Mouse (Mus musculus): ENCODE measurements around the gene Gse1. TPM values are rescaled to one million over a fixed set of nuclear protein-coding genes. Genes with fewer than 3 reads are reported as not detected.

Gse1 gene
- polyA plus RNA-seq, 1 experiment from 2014 or later = 22.2 TPM

DNA sequence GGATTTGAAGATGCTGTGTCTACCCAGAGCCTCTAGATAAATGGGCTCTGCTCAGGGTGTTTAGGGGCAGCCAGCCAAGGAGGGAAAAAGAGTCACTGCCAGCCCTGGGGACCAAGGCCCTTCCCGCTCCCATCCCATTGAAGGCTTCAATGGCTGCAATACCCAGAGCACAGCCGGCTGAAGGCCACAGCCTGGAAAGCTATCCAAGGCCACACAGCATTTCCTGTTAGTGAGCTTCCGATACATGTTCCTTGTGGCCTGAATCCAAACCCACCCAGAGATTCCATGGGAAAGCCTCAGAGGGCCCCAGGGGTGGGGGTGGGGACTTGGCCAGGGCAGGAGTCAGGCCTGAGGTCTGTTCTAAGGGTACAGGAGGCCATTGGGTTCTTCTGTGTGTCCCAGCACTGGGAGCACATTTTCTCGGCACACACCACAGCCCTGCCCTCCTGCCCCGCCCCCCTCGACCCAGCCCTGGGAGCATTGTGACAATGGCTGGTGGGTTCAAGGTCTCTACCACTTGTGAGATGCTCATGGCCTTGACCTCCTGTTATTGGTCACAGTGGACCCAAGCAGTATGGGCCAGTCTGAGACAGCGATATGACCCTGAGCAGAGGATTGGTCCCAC lies 23.4 kb upstream of the Gse1 start:
- DNase-seq (ENCODE audit: low spot score) (no peak), ATAC-seq (replicated peaks; ENCODE audit: low FRiP score) (no peak)
- H3K9me3 ChIP-seq (ENCODE audit: control insufficient read depth, low read length) = no peaks in the 10 kb centered on the region; the same call in 1 of the 2 replicates
- H3K4me1 ChIP-seq (replicated peaks; ENCODE audit: control insufficient read depth, insufficient read depth, low read length) = no peaks in the 10 kb centered on the region
- no peaks in the 10 kb centered on the region for H3K36me3 ChIP-seq (ENCODE audit: control insufficient read depth, insufficient read depth, low read length)
- no peaks in the 10 kb centered on the region for H3K27me3 ChIP-seq (ENCODE audit: control insufficient read depth, insufficient read depth, low read length)
- H3K27ac ChIP-seq (ENCODE audit: low read depth, low read length) = no peak overlapping the region
- 76% methylated on average over 7 of the region's 7 CpGs for WGBS
- no peak overlapping the region for H3K4me2 ChIP-seq (ENCODE audit: low read depth, low read length, severe bottlenecking)
- no peak overlapping the region for H3K9ac ChIP-seq (ENCODE audit: low read length)
- H3K4me3 ChIP-seq (ENCODE audit: low read depth, low read length) = no peak overlapping the region

DNA sequence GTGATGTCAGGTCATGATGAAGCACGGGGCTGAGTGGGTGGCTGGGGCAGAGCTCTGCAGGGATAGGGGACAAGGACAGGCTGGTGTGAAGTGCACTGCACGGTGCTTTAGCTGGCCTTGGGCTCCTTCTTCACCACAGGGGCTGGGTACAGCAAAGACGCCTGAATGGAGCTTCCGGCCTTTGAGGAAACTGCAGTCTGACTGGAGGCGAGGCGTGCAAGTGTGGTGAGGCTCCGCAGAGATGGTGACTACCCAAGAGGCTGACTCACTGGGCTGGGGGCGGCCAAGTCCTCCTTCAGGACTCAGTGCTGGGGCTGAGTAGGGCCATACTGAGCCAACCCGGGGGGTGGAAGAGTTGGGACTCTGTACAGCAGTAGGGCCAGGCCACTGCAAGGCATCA lies 22.3 kb upstream of the Gse1 start:
- ATAC-seq (replicated peaks; ENCODE audit: low FRiP score) (no peak), DNase-seq (ENCODE audit: low spot score) (no peak)
- H3K4me2 ChIP-seq (ENCODE audit: low read depth, low read length, severe bottlenecking) = no peak overlapping the region
- 86% methylated on average over 9 of the region's 9 CpGs for WGBS
- H3K9me3 ChIP-seq (ENCODE audit: control insufficient read depth, low read length) = no peaks in the 10 kb centered on the region
- peaks cover 3% of the 10 kb centered on the region for H3K4me1 ChIP-seq (replicated peaks; ENCODE audit: control insufficient read depth, insufficient read depth, low read length)
- H3K4me3 ChIP-seq (ENCODE audit: low read depth, low read length) = no peak overlapping the region
- no peak overlapping the region for H3K9ac ChIP-seq (ENCODE audit: low read length)
- no peaks in the 10 kb centered on the region for H3K36me3 ChIP-seq (ENCODE audit: control insufficient read depth, insufficient read depth, low read length)
- no peaks in the 10 kb centered on the region for H3K27me3 ChIP-seq (ENCODE audit: control insufficient read depth, insufficient read depth, low read length)
- H3K27ac ChIP-seq (ENCODE audit: low read depth, low read length) = no peak overlapping the region

DNA sequence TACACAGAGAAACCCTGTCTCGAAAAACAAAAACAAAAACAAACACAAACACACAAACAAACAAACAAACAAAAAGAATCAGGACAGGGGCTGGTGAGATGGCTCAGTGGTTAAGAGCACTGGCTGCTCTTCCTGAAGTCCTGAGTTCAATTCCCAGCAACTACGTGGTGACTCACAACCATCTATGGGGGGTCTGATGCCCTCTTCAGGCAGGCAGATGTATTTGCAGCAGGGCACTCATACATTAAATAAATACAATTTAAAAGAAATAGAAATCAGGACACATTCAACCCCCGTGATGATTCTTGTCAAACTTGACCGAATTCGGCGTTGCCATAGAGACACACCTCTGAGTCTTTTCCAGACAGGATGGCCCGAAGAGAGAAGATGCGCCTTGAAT lies 20.9 kb upstream of the Gse1 start:
- 88% methylated on average over 8 of the region's 8 CpGs for WGBS
- Histone ChIP-seq H3K27ac (ENCODE audit: low read depth, low read length) (no peak overlapping the region), H3K9me3 (ENCODE audit: control insufficient read depth, low read length) (no peaks in the 10 kb centered on the region), H3K9ac (ENCODE audit: low read length) (no peak overlapping the region), H3K36me3 (ENCODE audit: control insufficient read depth, insufficient read depth, low read length) (no peaks in the 10 kb centered on the region), H3K4me3 (ENCODE audit: low read depth, low read length) (no peak overlapping the region), H3K27me3 (ENCODE audit: control insufficient read depth, insufficient read depth, low read length) (no peaks in the 10 kb centered on the region), H3K4me2 (ENCODE audit: low read depth, low read length, severe bottlenecking) (no peak overlapping the region), H3K4me1 (replicated peaks; ENCODE audit: control insufficient read depth, insufficient read depth, low read length) (peaks cover 10% of the 10 kb centered on the region)
- ATAC-seq (replicated peaks; ENCODE audit: low FRiP score) (no peak), DNase-seq (ENCODE audit: low spot score) (no peak)

DNA sequence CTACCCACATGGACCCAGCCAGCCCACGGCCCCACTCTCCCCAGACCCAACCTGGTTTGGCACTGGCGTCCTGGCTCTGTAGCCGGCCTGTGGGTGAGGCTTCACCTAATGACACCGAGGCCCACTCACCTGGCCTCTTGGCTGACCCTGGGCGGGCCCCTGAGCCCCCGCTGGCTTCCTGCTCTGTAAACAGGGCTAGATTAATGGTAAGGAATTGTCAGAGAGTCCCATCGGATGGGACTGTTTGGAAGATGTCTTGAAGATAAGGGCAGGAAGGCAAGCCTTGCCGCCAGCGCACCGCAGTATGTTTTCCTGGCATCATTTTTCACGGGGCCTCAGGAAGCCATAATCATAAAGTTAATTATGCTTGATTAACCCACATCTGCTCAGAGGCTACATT lies 20.1 kb upstream of the Gse1 start:
- Histone ChIP-seq H3K27ac (ENCODE audit: low read depth, low read length) (no peak overlapping the region), H3K4me3 (ENCODE audit: low read depth, low read length) (no peak overlapping the region), H3K9me3 (ENCODE audit: control insufficient read depth, low read length) (no peaks in the 10 kb centered on the region), H3K4me2 (ENCODE audit: low read depth, low read length, severe bottlenecking) (no peak overlapping the region), H3K9ac (ENCODE audit: low read length) (no peak overlapping the region), H3K4me1 (replicated peaks; ENCODE audit: control insufficient read depth, insufficient read depth, low read length) (peaks cover 10% of the 10 kb centered on the region), H3K36me3 (ENCODE audit: control insufficient read depth, insufficient read depth, low read length) (no peaks in the 10 kb centered on the region), H3K27me3 (ENCODE audit: control insufficient read depth, insufficient read depth, low read length) (no peaks in the 10 kb centered on the region)
- no peak for DNase-seq (ENCODE audit: low spot score)
- ATAC-seq (replicated peaks; ENCODE audit: low FRiP score) = no peak
- WGBS = 85% methylated on average over 11 of the region's 11 CpGs

DNA sequence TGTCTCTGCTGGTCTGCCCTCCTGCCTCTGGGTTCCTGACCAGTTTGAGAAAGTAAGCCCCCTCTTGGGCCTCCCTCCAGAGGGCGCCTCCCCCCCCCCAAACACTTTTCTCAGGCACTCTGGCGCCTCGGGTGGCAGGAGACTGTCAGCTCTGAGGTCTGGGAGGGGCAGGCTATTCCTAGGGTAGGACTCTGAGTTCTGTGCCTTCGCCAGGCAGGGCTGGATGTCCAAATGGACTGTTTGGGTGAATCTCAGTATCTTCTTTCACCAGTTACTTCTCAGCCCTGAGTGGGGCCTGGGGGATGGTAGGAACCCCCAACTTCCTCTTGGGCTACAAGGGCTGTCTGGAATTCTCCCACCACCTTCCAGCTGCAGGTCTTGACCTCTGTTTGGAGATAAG lies 16.9 kb upstream of the Gse1 start:
- no peaks in the 10 kb centered on the region for H3K9me3 ChIP-seq (ENCODE audit: control insufficient read depth, low read length)
- H3K4me3 ChIP-seq (ENCODE audit: low read depth, low read length) = no peak overlapping the region
- H3K27ac ChIP-seq (ENCODE audit: low read depth, low read length) = no peak overlapping the region
- no peak overlapping the region for H3K4me2 ChIP-seq (ENCODE audit: low read depth, low read length, severe bottlenecking)
- DNase-seq (ENCODE audit: low spot score) (no peak), ATAC-seq (replicated peaks; ENCODE audit: low FRiP score) (no peak)
- 13% methylated on average over 4 of the region's 4 CpGs for WGBS
- no peaks in the 10 kb centered on the region for H3K36me3 ChIP-seq (ENCODE audit: control insufficient read depth, insufficient read depth, low read length)
- no peaks in the 10 kb centered on the region for H3K27me3 ChIP-seq (ENCODE audit: control insufficient read depth, insufficient read depth, low read length)
- no peak overlapping the region for H3K9ac ChIP-seq (ENCODE audit: low read length)
- peaks cover 13% of the 10 kb centered on the region for H3K4me1 ChIP-seq (replicated peaks; ENCODE audit: control insufficient read depth, insufficient read depth, low read length)

DNA sequence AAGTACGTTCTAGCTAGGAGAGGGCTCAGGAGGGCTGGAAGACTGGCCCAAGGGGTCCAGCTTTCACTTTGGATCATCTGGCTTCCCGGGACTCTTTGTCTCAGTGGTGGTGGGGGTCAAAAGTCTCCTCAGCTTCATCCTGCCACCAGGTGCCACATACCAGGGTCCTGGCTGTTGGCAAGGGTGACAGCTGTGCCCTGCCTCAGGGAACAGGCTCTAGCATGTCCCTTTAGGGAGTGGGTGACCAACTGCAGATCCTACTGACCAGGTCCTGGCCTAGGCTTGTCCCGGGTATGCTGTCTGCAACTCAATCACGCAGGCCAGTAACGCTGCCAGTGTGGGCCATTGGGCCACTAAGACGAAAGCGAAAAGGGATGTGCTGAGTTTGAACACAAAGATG lies 15.7 kb upstream of the Gse1 start:
- H3K27me3 ChIP-seq (ENCODE audit: control insufficient read depth, insufficient read depth, low read length) = no peaks in the 10 kb centered on the region
- 88% methylated on average over 7 of the region's 7 CpGs for WGBS
- H3K4me3 ChIP-seq (ENCODE audit: low read depth, low read length) = no peak overlapping the region
- H3K9me3 ChIP-seq (ENCODE audit: control insufficient read depth, low read length) = no peaks in the 10 kb centered on the region
- peaks cover 21% of the 10 kb centered on the region for H3K4me1 ChIP-seq (replicated peaks; ENCODE audit: control insufficient read depth, insufficient read depth, low read length)
- no peak overlapping the region for H3K27ac ChIP-seq (ENCODE audit: low read depth, low read length)
- DNase-seq (ENCODE audit: low spot score) (no peak), ATAC-seq (replicated peaks; ENCODE audit: low FRiP score) (no peak)
- H3K9ac ChIP-seq (ENCODE audit: low read length) = no peak overlapping the region
- no peak overlapping the region for H3K4me2 ChIP-seq (ENCODE audit: low read depth, low read length, severe bottlenecking)
- H3K36me3 ChIP-seq (ENCODE audit: control insufficient read depth, insufficient read depth, low read length) = no peaks in the 10 kb centered on the region

DNA sequence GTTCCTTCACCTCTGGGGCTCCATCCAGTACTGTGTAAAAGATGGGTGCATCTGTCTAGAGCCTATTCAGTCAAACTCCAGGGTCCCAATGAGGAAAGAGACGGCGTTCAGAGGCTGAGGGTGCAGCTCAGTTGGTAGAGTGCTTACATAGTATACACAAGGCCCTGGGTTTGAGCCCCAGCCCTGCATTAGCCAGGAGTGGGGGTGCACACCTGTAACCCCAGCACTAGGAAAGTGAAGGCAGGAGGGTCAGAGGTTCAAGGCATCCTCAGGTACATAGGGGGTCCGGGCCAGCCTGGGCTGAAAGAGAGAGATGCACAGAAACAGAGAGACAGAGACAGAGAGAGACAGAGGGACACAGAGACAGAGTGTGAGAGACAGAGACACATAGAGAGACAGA lies 15.0 kb upstream of the Gse1 start:
- DNase-seq (ENCODE audit: low spot score) (no peak), ATAC-seq (replicated peaks; ENCODE audit: low FRiP score) (no peak)
- WGBS = 90% methylated on average over 3 of the region's 3 CpGs
- H3K4me3 ChIP-seq (ENCODE audit: low read depth, low read length) = no peak overlapping the region
- H3K27ac ChIP-seq (ENCODE audit: low read depth, low read length) = no peak overlapping the region
- H3K4me2 ChIP-seq (ENCODE audit: low read depth, low read length, severe bottlenecking) = no peak overlapping the region
- no peaks in the 10 kb centered on the region for H3K36me3 ChIP-seq (ENCODE audit: control insufficient read depth, insufficient read depth, low read length)
- peaks cover 21% of the 10 kb centered on the region for H3K4me1 ChIP-seq (replicated peaks; ENCODE audit: control insufficient read depth, insufficient read depth, low read length)
- no peak overlapping the region for H3K9ac ChIP-seq (ENCODE audit: low read length)
- H3K9me3 ChIP-seq (ENCODE audit: control insufficient read depth, low read length) = no peaks in the 10 kb centered on the region
- no peaks in the 10 kb centered on the region for H3K27me3 ChIP-seq (ENCODE audit: control insufficient read depth, insufficient read depth, low read length)

DNA sequence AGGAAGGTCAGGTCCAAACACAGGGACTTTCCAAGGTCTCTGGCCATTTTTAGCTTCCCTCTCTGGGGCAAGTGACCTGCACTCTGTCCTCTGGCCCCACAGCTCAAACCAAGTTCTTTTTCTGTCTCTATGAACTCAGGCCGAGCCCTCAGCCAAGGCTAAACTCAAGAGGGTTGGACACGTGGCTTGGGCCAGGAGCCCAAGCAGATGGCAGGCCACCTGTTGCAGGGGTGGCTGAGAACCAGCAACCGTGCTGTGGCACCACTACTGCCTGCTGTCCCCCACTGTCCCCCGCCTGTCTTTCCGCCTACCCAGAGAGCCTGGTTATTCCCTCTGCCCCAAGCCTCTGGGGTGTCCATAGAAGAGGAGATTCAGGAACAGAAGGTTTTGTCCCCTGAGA lies 14.3 kb upstream of the Gse1 start:
- H3K9ac ChIP-seq (ENCODE audit: low read length) = no peak overlapping the region
- no peaks in the 10 kb centered on the region for H3K36me3 ChIP-seq (ENCODE audit: control insufficient read depth, insufficient read depth, low read length)
- no peaks in the 10 kb centered on the region for H3K27me3 ChIP-seq (ENCODE audit: control insufficient read depth, insufficient read depth, low read length)
- H3K9me3 ChIP-seq (ENCODE audit: control insufficient read depth, low read length) = no peaks in the 10 kb centered on the region
- H3K4me2 ChIP-seq (ENCODE audit: low read depth, low read length, severe bottlenecking) = no peak overlapping the region
- ATAC-seq (replicated peaks; ENCODE audit: low FRiP score) (no peak), DNase-seq (ENCODE audit: low spot score) (no peak)
- no peak overlapping the region for H3K4me3 ChIP-seq (ENCODE audit: low read depth, low read length)
- WGBS = 80% methylated on average over 5 of the region's 5 CpGs
- no peak overlapping the region for H3K27ac ChIP-seq (ENCODE audit: low read depth, low read length)
- peaks cover 21% of the 10 kb centered on the region for H3K4me1 ChIP-seq (replicated peaks; ENCODE audit: control insufficient read depth, insufficient read depth, low read length)

DNA sequence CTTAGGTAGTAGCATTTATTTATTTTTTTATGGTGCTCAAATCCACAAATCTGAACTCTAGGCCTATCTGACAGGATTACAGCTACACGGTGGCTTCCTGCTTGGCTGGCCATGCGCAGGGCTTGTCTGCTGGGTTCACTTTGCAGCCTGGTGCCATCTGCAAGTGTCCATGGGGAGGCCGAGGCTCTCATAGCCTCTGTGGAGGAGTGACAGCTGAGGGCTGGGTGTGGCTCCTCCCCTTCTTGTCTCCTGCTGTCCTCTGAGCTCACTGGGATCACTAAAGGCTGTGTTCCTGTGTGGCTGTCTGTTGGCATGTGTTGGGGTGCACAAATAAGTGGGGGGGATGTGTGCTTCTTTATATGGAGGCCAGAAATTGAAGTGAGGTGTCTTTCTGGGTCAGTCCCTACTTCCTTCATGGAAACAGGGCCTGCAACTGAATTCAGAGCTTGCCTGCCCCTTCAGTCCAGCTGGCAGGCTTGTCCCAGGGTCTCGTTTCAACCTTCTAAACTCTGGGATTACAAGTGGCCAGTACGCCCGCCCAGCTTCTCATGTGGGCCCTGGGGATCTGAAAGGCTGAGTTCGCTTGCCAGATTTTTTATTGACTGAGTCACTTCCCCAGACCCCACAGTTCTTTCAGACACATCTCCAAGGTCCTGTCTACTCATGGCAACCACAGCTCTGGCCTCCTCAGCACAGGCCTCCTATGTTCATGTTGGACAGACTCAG lies 12.7 kb upstream of the Gse1 start:
- no peak overlapping the region for H3K9ac ChIP-seq (ENCODE audit: low read length)
- H3K4me1 ChIP-seq (replicated peaks; ENCODE audit: control insufficient read depth, insufficient read depth, low read length) = peaks cover 20% of the 10 kb centered on the region
- H3K4me3 ChIP-seq (ENCODE audit: low read depth, low read length) = no peak overlapping the region
- H3K36me3 ChIP-seq (ENCODE audit: control insufficient read depth, insufficient read depth, low read length) = no peaks in the 10 kb centered on the region
- no peak overlapping the region for H3K27ac ChIP-seq (ENCODE audit: low read depth, low read length)
- H3K27me3 ChIP-seq (ENCODE audit: control insufficient read depth, insufficient read depth, low read length) = no peaks in the 10 kb centered on the region
- 50% methylated on average over 7 of the region's 7 CpGs for WGBS
- no peak overlapping the region for H3K4me2 ChIP-seq (ENCODE audit: low read depth, low read length, severe bottlenecking)
- ATAC-seq (replicated peaks; ENCODE audit: low FRiP score) (no peak), DNase-seq (ENCODE audit: low spot score) (no peak)
- no peaks in the 10 kb centered on the region for H3K9me3 ChIP-seq (ENCODE audit: control insufficient read depth, low read length)
